Mouse (Mus musculus) kidney, embryonic 15.5 days (tissue): ENCODE data around the gene Aldh1l1. TPM values are rescaled to one million over a fixed set of nuclear protein-coding genes. Genes with fewer than 3 reads are reported as not detected.
A peak's percentile ranks its signal among the peaks of the same experiment; 100 is the strongest.

Experiments
- ATAC-seq: fragments of 200-750 bp; cut with Nextera tagmentation; replicated peaks from 2 replicates; pipeline ENCODE4 v1.8.0; 2017; ENCODE audit warnings: moderate TSS enrichment; ENCODE audit not compliant: low FRiP score
- H3K27ac ChIP-seq: fragments of 300-500 bp; sonication (generic); 2 replicates; pipeline ENCODE4 v1.5.1; 2015; ENCODE audit warnings: mild to moderate bottlenecking, inconsistent platforms
- H3K27me3 ChIP-seq: fragments of 300-500 bp; sonication (generic); 2 replicates; pipeline ENCODE4 v1.6.1; 2015; ENCODE audit warnings: inconsistent platforms
- H3K36me3 ChIP-seq: fragments of 300-500 bp; sonication (generic); 2 replicates; pipeline ENCODE4 v1.6.1; 2015; ENCODE audit warnings: inconsistent platforms
- H3K4me1 ChIP-seq: fragments of 300-500 bp; sonication (generic); 2 replicates; pipeline ENCODE4 v1.6.1; 2015; ENCODE audit warnings: inconsistent platforms
- H3K4me2 ChIP-seq: fragments of 300-500 bp; sonication (generic); 2 replicates; pipeline ENCODE4 v1.6.1; 2015; ENCODE audit warnings: moderate library complexity, mild to moderate bottlenecking, inconsistent platforms
- H3K4me3 ChIP-seq: fragments of 300-500 bp; sonication (generic); replicated peaks from 2 replicates; pipeline ENCODE4 v1.5.1; 2015; ENCODE audit warnings: mild to moderate bottlenecking, inconsistent platforms
- H3K9ac ChIP-seq: fragments of 300-500 bp; sonication (generic); 2 replicates; pipeline ENCODE4 v1.6.1; 2015; ENCODE audit warnings: mild to moderate bottlenecking, inconsistent platforms
- H3K9me3 ChIP-seq: fragments of 300-500 bp; sonication (generic); replicated peaks from 2 replicates; pipeline ENCODE4 v1.6.1; 2016; ENCODE audit warnings: inconsistent platforms
- WGBS: fragments of 180-500 bp; shearing (Covaris S2); methylation state at CpG from one replicate; pipeline ENCODE4 v1.1.7; 2015; ENCODE audit warnings: mixed read lengths; 5-methylcytosine and 5-hydroxymethylcytosine counted together
- polyA plus RNA-seq: library from polyadenylated mRNA; unstranded; fragments of >200 nt; fragmentation: Nextera tagmentation; extraction: Ambion mirVana; gene quantifications from 2 replicates; pipeline ENCODE4 v1.2.1, GENCODE M21; 2015

Aldh1l1 gene
- polyA plus RNA-seq, 1 experiment from 2014 or later, result 13.8 TPM

- H3K36me3 ChIP-seq, result no peaks in the 10 kb centered on the region
- 61% methylated on average over 3 of the region's 3 CpGs for WGBS
- no peaks in the 10 kb centered on the region for H3K9me3 ChIP-seq
- H3K4me1 ChIP-seq, result peaks cover 29% of the 10 kb centered on the region
- peak overlapping the region; percentile 95 for H3K4me2 ChIP-seq
- H3K27me3 ChIP-seq, result no peaks in the 10 kb centered on the region
- H3K9ac ChIP-seq, result no peak overlapping the region
- ATAC-seq, result no peak; the same call in 1 of the 2 replicates
- peak overlapping the region; percentile 65; the same call in 1 of the 2 replicates for H3K4me3 ChIP-seq
- H3K27ac ChIP-seq, result no peak overlapping the region
Observed at GRCm38 (mm10) chr6:90604130-90604529, 117.9 kb downstream of the Aldh1l1 start.

GRCm38 (mm10) chr6:90604533-90605297 lies 118.5 kb downstream of the Aldh1l1 start, which contains the start of gene Slc41a3:
Gene Slc41a3, plus strand, starts transcription at chr6:90604725.
- under 1% methylated on average over 49 of the region's 49 CpGs for WGBS
- Histone ChIP-seq H3K36me3 (no peaks in the 10 kb centered on the region), H3K4me3 (peak within 1 kb of the TSS; percentile 65), H3K27ac (peak within 1 kb of the TSS; percentile 78), H3K27me3 (no peaks in the 10 kb centered on the region), H3K4me1 (peaks cover 29% of the 10 kb centered on the region), H3K9ac (peak within 1 kb of the TSS; percentile 65), H3K9me3 (no peaks in the 10 kb centered on the region), H3K4me2 (peak within 1 kb of the TSS; percentile 95)
- peak; percentile 96 for ATAC-seq

- ATAC-seq, result no peak
- Histone ChIP-seq H3K9ac (peak overlapping the region; percentile 65), H3K9me3 (no peaks in the 10 kb centered on the region), H3K4me1 (peaks cover 29% of the 10 kb centered on the region), H3K36me3 (no peaks in the 10 kb centered on the region), H3K4me3 (peak overlapping the region; percentile 65), H3K27ac (peak overlapping the region; percentile 78; the same call in 1 of the 2 replicates), H3K27me3 (no peaks in the 10 kb centered on the region), H3K4me2 (peak overlapping the region; percentile 95)
- 12% methylated on average over 5 of the region's 5 CpGs for WGBS
Observed at GRCm38 (mm10) chr6:90605298-90605665, 119.1 kb downstream of the Aldh1l1 start.

GRCm38 (mm10) chr6:90606538-90606937 lies 120.3 kb downstream of the Aldh1l1 start:
- H3K27me3 ChIP-seq, result no peaks in the 10 kb centered on the region
- H3K27ac ChIP-seq, result no peak overlapping the region
- H3K9me3 ChIP-seq, result no peaks in the 10 kb centered on the region
- H3K9ac ChIP-seq, result no peak overlapping the region
- no peaks in the 10 kb centered on the region for H3K36me3 ChIP-seq
- ATAC-seq, result no peak
- peaks cover 28% of the 10 kb centered on the region for H3K4me1 ChIP-seq
- H3K4me3 ChIP-seq, result no peak overlapping the region
- no peak overlapping the region for H3K4me2 ChIP-seq
- WGBS, result 24% methylated on average over 7 of the region's 7 CpGs

GRCm38 (mm10) chr6:90607196-90607595 lies 121.0 kb downstream of the Aldh1l1 start:
- Histone ChIP-seq H3K36me3 (no peaks in the 10 kb centered on the region), H3K9ac (no peak overlapping the region), H3K9me3 (no peaks in the 10 kb centered on the region), H3K4me2 (no peak overlapping the region), H3K27ac (no peak overlapping the region), H3K4me3 (no peak overlapping the region), H3K4me1 (peaks cover 24% of the 10 kb centered on the region), H3K27me3 (no peaks in the 10 kb centered on the region)
- no peak for ATAC-seq
- WGBS, result 11% methylated on average over 5 of the region's 5 CpGs

- no peak overlapping the region for H3K27ac ChIP-seq
- peaks cover 24% of the 10 kb centered on the region for H3K4me1 ChIP-seq
- no peaks in the 10 kb centered on the region for H3K27me3 ChIP-seq
- H3K4me2 ChIP-seq, result no peak overlapping the region
- no peaks in the 10 kb centered on the region for H3K9me3 ChIP-seq
- no peaks in the 10 kb centered on the region for H3K36me3 ChIP-seq
- ATAC-seq, result no peak
- H3K9ac ChIP-seq, result no peak overlapping the region
- 60% methylated on average over 6 of the region's 6 CpGs for WGBS
- no peak overlapping the region for H3K4me3 ChIP-seq
Observed at GRCm38 (mm10) chr6:90608186-90608585, 122.0 kb downstream of the Aldh1l1 start.

- no peak overlapping the region for H3K4me2 ChIP-seq
- no peak overlapping the region for H3K9ac ChIP-seq
- no peak overlapping the region for H3K27ac ChIP-seq
- H3K4me1 ChIP-seq, result peaks cover 16% of the 10 kb centered on the region
- no peak overlapping the region for H3K4me3 ChIP-seq
- H3K9me3 ChIP-seq, result no peaks in the 10 kb centered on the region
- ATAC-seq, result no peak
- no peaks in the 10 kb centered on the region for H3K27me3 ChIP-seq
- 91% methylated on average over 5 of the region's 5 CpGs for WGBS
- H3K36me3 ChIP-seq, result no peaks in the 10 kb centered on the region
Observed at GRCm38 (mm10) chr6:90610248-90610647, 124.0 kb downstream of the Aldh1l1 start.

- Histone ChIP-seq H3K27me3 (no peaks in the 10 kb centered on the region), H3K9me3 (no peaks in the 10 kb centered on the region), H3K36me3 (no peaks in the 10 kb centered on the region), H3K4me2 (no peak overlapping the region), H3K4me1 (peaks cover 3% of the 10 kb centered on the region; the same call in 1 of the 2 replicates), H3K4me3 (no peak overlapping the region), H3K9ac (no peak overlapping the region), H3K27ac (no peak overlapping the region)
- no peak for ATAC-seq
- WGBS, result 70% methylated on average over 8 of the region's 8 CpGs
Observed at GRCm38 (mm10) chr6:90613277-90613676, 127.0 kb downstream of the Aldh1l1 start.

GRCm38 (mm10) chr6:90615362-90615761 lies 129.1 kb downstream of the Aldh1l1 start:
- Histone ChIP-seq H3K4me3 (no peak overlapping the region), H3K27me3 (no peaks in the 10 kb centered on the region), H3K4me1 (peaks cover 24% of the 10 kb centered on the region), H3K27ac (no peak overlapping the region), H3K36me3 (no peaks in the 10 kb centered on the region), H3K9ac (no peak overlapping the region), H3K4me2 (no peak overlapping the region), H3K9me3 (no peaks in the 10 kb centered on the region)
- no peak for ATAC-seq
- WGBS, result 86% methylated on average over 7 of the region's 7 CpGs

- no peak overlapping the region for H3K4me2 ChIP-seq
- no peaks in the 10 kb centered on the region for H3K36me3 ChIP-seq
- ATAC-seq, result no peak
- 79% methylated on average over 6 of the region's 6 CpGs for WGBS
- H3K4me3 ChIP-seq, result no peak overlapping the region
- peaks cover 29% of the 10 kb centered on the region for H3K4me1 ChIP-seq
- no peaks in the 10 kb centered on the region for H3K9me3 ChIP-seq
- H3K27ac ChIP-seq, result no peak overlapping the region
- H3K27me3 ChIP-seq, result no peaks in the 10 kb centered on the region
- H3K9ac ChIP-seq, result no peak overlapping the region
Observed at GRCm38 (mm10) chr6:90615991-90616390, 129.8 kb downstream of the Aldh1l1 start.

GRCm38 (mm10) chr6:90616481-90616880 lies 130.3 kb downstream of the Aldh1l1 start:
- ATAC-seq, result no peak
- Histone ChIP-seq H3K4me2 (no peak overlapping the region), H3K27ac (no peak overlapping the region), H3K4me1 (peaks cover 34% of the 10 kb centered on the region), H3K9ac (no peak overlapping the region), H3K4me3 (no peak overlapping the region), H3K27me3 (no peaks in the 10 kb centered on the region), H3K36me3 (no peaks in the 10 kb centered on the region), H3K9me3 (no peaks in the 10 kb centered on the region)
- 85% methylated on average over 6 of the region's 6 CpGs for WGBS

- H3K27ac ChIP-seq, result 0 out of 2 replicates have a peak overlapping the region, but pooled peaks have one; percentile 2
- WGBS, result 69% methylated on average over 4 of the region's 4 CpGs
- H3K4me1 ChIP-seq, result peaks cover 52% of the 10 kb centered on the region
- no peak overlapping the region for H3K4me2 ChIP-seq
- H3K27me3 ChIP-seq, result no peaks in the 10 kb centered on the region
- H3K9ac ChIP-seq, result no peak overlapping the region
- no peak for ATAC-seq
- no peak overlapping the region for H3K4me3 ChIP-seq
- no peaks in the 10 kb centered on the region for H3K36me3 ChIP-seq
- H3K9me3 ChIP-seq, result no peaks in the 10 kb centered on the region
Observed at GRCm38 (mm10) chr6:90618274-90618673, 132.0 kb downstream of the Aldh1l1 start.
